Comparison of ENCODE assay signal across 14 mouse cellular contexts in genomic region chr5:64435491-64435890, GRCm38 (mm10).
A peak's percentile ranks its signal among the peaks of the same experiment; 100 is the strongest.
DNase-seq lines count a peak whose midpoint lies in the region; ATAC-seq and TF ChIP-seq lines count a peak whose summit lies in the region.
"Had no signal": no experiment of that assay in that cellular context is flagged by ENCODE, and none has a peak within 500 bp of the region (broad histone marks: within the 10 kb centered on the region; RNA-seq: fewer than 3 reads in every experiment).

No protein-coding gene starts in this region.

- H3K4me3 ChIP-seq in erythroblast, embryonic 14.5 days (replicated peaks): peak overlapping the region; percentile 46
- peak overlapping the region; percentile 21 for H3K4me3 ChIP-seq in liver, embryonic 16.5 days (ENCODE audit: low read depth, low read length)
- no peak overlapping the region for H3K4me3 ChIP-seq in left cerebral cortex, adult 2 months
- H3K4me3 ChIP-seq: heart, embryonic 15.5 days had no signal

- WGBS in liver, embryonic 16.5 days (ENCODE audit: insufficient replicate concordance): 16% methylated on average over 3 of the region's 3 CpGs

- peak overlapping the region; percentile 53 for H3K4me2 ChIP-seq in liver, embryonic 16.5 days (ENCODE audit: low read depth, low read length)
- H3K4me2 ChIP-seq: heart, embryonic 15.5 days had no signal

- H3K27me3 ChIP-seq in erythroblast, embryonic 14.5 days (ENCODE audit: control insufficient read depth): no peaks in the 10 kb centered on the region
- H3K27me3 ChIP-seq in liver, embryonic 16.5 days (ENCODE audit: control insufficient read depth, insufficient read depth, low read depth, low read length): no peaks in the 10 kb centered on the region
- H3K27me3 ChIP-seq: heart, embryonic 15.5 days had no signal

- TF ChIP-seq CTCF in left cerebral cortex, adult 2 months (IDR thresholded peaks at IDR 0.05): no peak

- peak overlapping the region; percentile 94 for H3K27ac ChIP-seq in liver, embryonic 16.5 days (ENCODE audit: low read length)
- no peak overlapping the region for H3K27ac ChIP-seq in left cerebral cortex, adult 2 months
- H3K27ac ChIP-seq: heart, embryonic 15.5 days had no signal

- no peaks in the 10 kb centered on the region for H3K9me3 ChIP-seq in erythroblast, embryonic 14.5 days (ENCODE audit: control insufficient read depth, low read length)
- H3K9me3 ChIP-seq in liver, embryonic 16.5 days (replicated peaks; ENCODE audit: control insufficient read depth, low read length): no peaks in the 10 kb centered on the region
- H3K9me3 ChIP-seq: heart, embryonic 15.5 days had no signal

- ATAC-seq in liver, embryonic 16.5 days (ENCODE audit: low read depth): peak; percentile 100
- ATAC-seq: inflammation-experienced regulatory T-cells, adult 6 months had no signal

- DNase-seq in spleen, adult 12 weeks (ENCODE audit: low spot score): peak; percentile 70
- no peak for DNase-seq in spleen, adult 18-20 months
- no peak for DNase-seq in left cerebral cortex, adult 2 months (ENCODE audit: extremely low spot score in 1 of 2, low spot score in 2 of 2)
- no peak for DNase-seq in urinary bladder, postnatal 36 days (ENCODE audit: low spot score in 2 of 2)
- no peak for DNase-seq in thymus, postnatal 36 days
- DNase-seq in ovary, postnatal 10 days (ENCODE audit: low spot score): no peak
- DNase-seq: adrenal gland, adult 2 months; cerebellum, adult 8-10 months; lung, adult 2 months; thymus, adult 18-20 months had no signal

- H3K36me3 ChIP-seq in erythroblast, embryonic 14.5 days (ENCODE audit: control insufficient read depth): no peaks in the 10 kb centered on the region
- no peaks in the 10 kb centered on the region for H3K36me3 ChIP-seq in liver, embryonic 16.5 days (ENCODE audit: control insufficient read depth, insufficient read depth)
- H3K36me3 ChIP-seq: heart, embryonic 15.5 days had no signal

- peak overlapping the region; percentile 54 for H3K9ac ChIP-seq in liver, embryonic 16.5 days (ENCODE audit: low read depth, low read length)
- H3K9ac ChIP-seq: heart, embryonic 15.5 days had no signal

- H3K4me1 ChIP-seq in erythroblast, embryonic 14.5 days (ENCODE audit: control insufficient read depth): peaks cover 87% of the 10 kb centered on the region
- H3K4me1 ChIP-seq in liver, embryonic 16.5 days (ENCODE audit: control insufficient read depth, low read depth, low read length): peaks cover 63% of the 10 kb centered on the region
- H3K4me1 ChIP-seq: heart, embryonic 15.5 days had no signal

- intact Hi-C loops in left cerebral cortex, adult 2 months (cut with DNase I): no loop called here
